Mouse (Mus musculus): Measurements from ENCODE around the gene Egln1. TPM values are rescaled to one million over a fixed set of nuclear protein-coding genes. Genes with fewer than 3 reads are reported as not detected.
A peak's percentile ranks its signal among the peaks of the same experiment; 100 is the strongest.

Egln1 gene
- polyA plus RNA-seq (2015; fragmentation: Nextera tagmentation; extraction: Ambion mirVana): 21.3 and 21.8 TPM in 2 replicates

GRCm38 (mm10) chr8:124949209-124950068, at the start of gene Egln1:
TSS of gene Egln1 (minus strand) at chr8:124949324.
- Histone ChIP-seq H3K4me3 (replicated peaks; ENCODE audit: low read length) (peak within 1 kb of the TSS; percentile 86), H3K4me1 (replicated peaks; ENCODE audit: control insufficient read depth, insufficient read depth, low read length) (peaks cover 41% of the 10 kb centered on the region), H3K9me3 (ENCODE audit: control insufficient read depth, low read length) (no peaks in the 10 kb centered on the region), H3K9ac (replicated peaks; ENCODE audit: low read depth, low read length) (peak within 1 kb of the TSS; percentile 96), H3K4me2 (ENCODE audit: low read length) (peak within 1 kb of the TSS; percentile 94), H3K27me3 (replicated peaks; ENCODE audit: control insufficient read depth, insufficient read depth, low read length) (no peaks in the 10 kb centered on the region), H3K27ac (ENCODE audit: low read length) (peak within 1 kb of the TSS; percentile 99), H3K36me3 (ENCODE audit: control insufficient read depth, insufficient read depth) (no peaks in the 10 kb centered on the region)
- peak; percentile 81 for ATAC-seq
- WGBS: under 1% methylated on average over 47 of the region's 98 CpGs

GRCm38 (mm10) chr8:124995776-124996175, 46.7 kb upstream of the Egln1 start:
- Histone ChIP-seq H3K4me1 (replicated peaks; ENCODE audit: control insufficient read depth, insufficient read depth, low read length) (no peaks in the 10 kb centered on the region), H3K9ac (replicated peaks; ENCODE audit: low read depth, low read length) (no peak overlapping the region), H3K36me3 (ENCODE audit: control insufficient read depth, insufficient read depth) (no peaks in the 10 kb centered on the region), H3K9me3 (ENCODE audit: control insufficient read depth, low read length) (0 out of 2 replicates have a peak, but pooled peaks cover 3% of the 10 kb centered on the region), H3K27me3 (replicated peaks; ENCODE audit: control insufficient read depth, insufficient read depth, low read length) (no peaks in the 10 kb centered on the region), H3K27ac (ENCODE audit: low read length) (no peak overlapping the region), H3K4me2 (ENCODE audit: low read length) (no peak overlapping the region), H3K4me3 (replicated peaks; ENCODE audit: low read length) (no peak overlapping the region)
- no peak for ATAC-seq
- WGBS: 66% methylated on average over 2 of the region's 2 CpGs

GRCm38 (mm10) chr8:124991668-124991926, 42.5 kb upstream of the Egln1 start:
- no peaks in the 10 kb centered on the region for H3K27me3 ChIP-seq (replicated peaks; ENCODE audit: control insufficient read depth, insufficient read depth, low read length)
- H3K36me3 ChIP-seq (ENCODE audit: control insufficient read depth, insufficient read depth): no peaks in the 10 kb centered on the region
- no peak for ATAC-seq
- H3K27ac ChIP-seq (ENCODE audit: low read length): no peak overlapping the region
- 30% methylated on average over 6 of the region's 6 CpGs for WGBS
- H3K9ac ChIP-seq (replicated peaks; ENCODE audit: low read depth, low read length): no peak overlapping the region
- no peaks in the 10 kb centered on the region for H3K4me1 ChIP-seq (replicated peaks; ENCODE audit: control insufficient read depth, insufficient read depth, low read length)
- no peaks in the 10 kb centered on the region for H3K9me3 ChIP-seq (ENCODE audit: control insufficient read depth, low read length)
- H3K4me2 ChIP-seq (ENCODE audit: low read length): no peak overlapping the region
- no peak overlapping the region for H3K4me3 ChIP-seq (replicated peaks; ENCODE audit: low read length)

- H3K4me2 ChIP-seq (ENCODE audit: low read length): no peak overlapping the region
- no peaks in the 10 kb centered on the region for H3K27me3 ChIP-seq (replicated peaks; ENCODE audit: control insufficient read depth, insufficient read depth, low read length)
- H3K36me3 ChIP-seq (ENCODE audit: control insufficient read depth, insufficient read depth): no peaks in the 10 kb centered on the region
- no peak overlapping the region for H3K9ac ChIP-seq (replicated peaks; ENCODE audit: low read depth, low read length)
- no peak overlapping the region for H3K4me3 ChIP-seq (replicated peaks; ENCODE audit: low read length)
- ATAC-seq: no peak
- H3K4me1 ChIP-seq (replicated peaks; ENCODE audit: control insufficient read depth, insufficient read depth, low read length): no peaks in the 10 kb centered on the region
- no peak overlapping the region for H3K27ac ChIP-seq (ENCODE audit: low read length)
- WGBS: 17% methylated on average over 17 of the region's 17 CpGs
- H3K9me3 ChIP-seq (ENCODE audit: control insufficient read depth, low read length): no peaks in the 10 kb centered on the region
Measured at GRCm38 (mm10) chr8:124990923-124991667, 42.0 kb upstream of the Egln1 start.

- Histone ChIP-seq H3K4me3 (replicated peaks; ENCODE audit: low read length) (no peak overlapping the region), H3K36me3 (ENCODE audit: control insufficient read depth, insufficient read depth) (no peaks in the 10 kb centered on the region), H3K9ac (replicated peaks; ENCODE audit: low read depth, low read length) (no peak overlapping the region), H3K9me3 (ENCODE audit: control insufficient read depth, low read length) (no peaks in the 10 kb centered on the region), H3K4me2 (ENCODE audit: low read length) (no peak overlapping the region), H3K4me1 (replicated peaks; ENCODE audit: control insufficient read depth, insufficient read depth, low read length) (no peaks in the 10 kb centered on the region), H3K27ac (ENCODE audit: low read length) (no peak overlapping the region), H3K27me3 (replicated peaks; ENCODE audit: control insufficient read depth, insufficient read depth, low read length) (no peaks in the 10 kb centered on the region)
- ATAC-seq: no peak
- 86% methylated on average over 8 of the region's 8 CpGs for WGBS
Measured at GRCm38 (mm10) chr8:124980828-124981227, 31.7 kb upstream of the Egln1 start.

- Histone ChIP-seq H3K4me3 (replicated peaks; ENCODE audit: low read length) (no peak overlapping the region), H3K36me3 (ENCODE audit: control insufficient read depth, insufficient read depth) (no peaks in the 10 kb centered on the region), H3K4me2 (ENCODE audit: low read length) (no peak overlapping the region), H3K4me1 (replicated peaks; ENCODE audit: control insufficient read depth, insufficient read depth, low read length) (no peaks in the 10 kb centered on the region), H3K9ac (replicated peaks; ENCODE audit: low read depth, low read length) (no peak overlapping the region), H3K9me3 (ENCODE audit: control insufficient read depth, low read length) (no peaks in the 10 kb centered on the region), H3K27me3 (replicated peaks; ENCODE audit: control insufficient read depth, insufficient read depth, low read length) (no peaks in the 10 kb centered on the region), H3K27ac (ENCODE audit: low read length) (no peak overlapping the region)
- ATAC-seq: no peak
- 88% methylated on average over 3 of the region's 3 CpGs for WGBS
Measured at GRCm38 (mm10) chr8:124980036-124980435, 30.9 kb upstream of the Egln1 start.

GRCm38 (mm10) chr8:124978026-124978425, 28.9 kb upstream of the Egln1 start:
- no peak overlapping the region for H3K27ac ChIP-seq (ENCODE audit: low read length)
- H3K27me3 ChIP-seq (replicated peaks; ENCODE audit: control insufficient read depth, insufficient read depth, low read length): no peaks in the 10 kb centered on the region
- H3K4me1 ChIP-seq (replicated peaks; ENCODE audit: control insufficient read depth, insufficient read depth, low read length): no peaks in the 10 kb centered on the region
- WGBS: 94% methylated on average over 7 of the region's 7 CpGs
- H3K9me3 ChIP-seq (ENCODE audit: control insufficient read depth, low read length): no peaks in the 10 kb centered on the region
- H3K9ac ChIP-seq (replicated peaks; ENCODE audit: low read depth, low read length): no peak overlapping the region
- ATAC-seq: no peak
- no peak overlapping the region for H3K4me2 ChIP-seq (ENCODE audit: low read length)
- H3K4me3 ChIP-seq (replicated peaks; ENCODE audit: low read length): no peak overlapping the region
- H3K36me3 ChIP-seq (ENCODE audit: control insufficient read depth, insufficient read depth): no peaks in the 10 kb centered on the region

- H3K36me3 ChIP-seq (ENCODE audit: control insufficient read depth, insufficient read depth): no peaks in the 10 kb centered on the region
- 0 out of 2 replicates have a peak, but pooled peaks cover 6% of the 10 kb centered on the region for H3K9me3 ChIP-seq (ENCODE audit: control insufficient read depth, low read length)
- no peak overlapping the region for H3K4me3 ChIP-seq (replicated peaks; ENCODE audit: low read length)
- WGBS: 92% methylated on average over 6 of the region's 6 CpGs
- no peak overlapping the region for H3K4me2 ChIP-seq (ENCODE audit: low read length)
- no peaks in the 10 kb centered on the region for H3K27me3 ChIP-seq (replicated peaks; ENCODE audit: control insufficient read depth, insufficient read depth, low read length)
- no peaks in the 10 kb centered on the region for H3K4me1 ChIP-seq (replicated peaks; ENCODE audit: control insufficient read depth, insufficient read depth, low read length)
- H3K27ac ChIP-seq (ENCODE audit: low read length): no peak overlapping the region
- no peak overlapping the region for H3K9ac ChIP-seq (replicated peaks; ENCODE audit: low read depth, low read length)
- no peak for ATAC-seq
Measured at GRCm38 (mm10) chr8:124976211-124976610, 27.1 kb upstream of the Egln1 start.

- no peak overlapping the region for H3K4me3 ChIP-seq (replicated peaks; ENCODE audit: low read length)
- H3K4me2 ChIP-seq (ENCODE audit: low read length): no peak overlapping the region
- ATAC-seq: no peak
- 89% methylated on average over 4 of the region's 4 CpGs for WGBS
- H3K9me3 ChIP-seq (ENCODE audit: control insufficient read depth, low read length): 0 out of 2 replicates have a peak, but pooled peaks cover 6% of the 10 kb centered on the region
- no peak overlapping the region for H3K9ac ChIP-seq (replicated peaks; ENCODE audit: low read depth, low read length)
- no peaks in the 10 kb centered on the region for H3K27me3 ChIP-seq (replicated peaks; ENCODE audit: control insufficient read depth, insufficient read depth, low read length)
- H3K36me3 ChIP-seq (ENCODE audit: control insufficient read depth, insufficient read depth): no peaks in the 10 kb centered on the region
- H3K27ac ChIP-seq (ENCODE audit: low read length): no peak overlapping the region
- no peaks in the 10 kb centered on the region for H3K4me1 ChIP-seq (replicated peaks; ENCODE audit: control insufficient read depth, insufficient read depth, low read length)
Measured at GRCm38 (mm10) chr8:124974254-124974653, 25.1 kb upstream of the Egln1 start.

Data from forebrain, embryonic 16.5 days (tissue).